Mouse (Mus musculus) G1E (cell line): ENCODE measurements around the gene Nle1.

Experiments used
- CTCF ChIP-seq: IDR thresholded peaks from 2 replicates; pipeline ENCODE4 v1.5.1; 2012; ENCODE audit warnings: low read depth, low read length, inconsistent platforms, mixed read lengths
- GATA1 ChIP-seq: IDR thresholded peaks from 2 replicates; pipeline ENCODE4 v1.6.1; 2012; ENCODE audit warnings: borderline replicate concordance, low read length, inconsistent platforms, mixed read lengths
- POLR2AphosphoS5 ChIP-seq: IDR thresholded peaks from 2 replicates; pipeline ENCODE4 v1.6.1; 2012; ENCODE audit warnings: low read depth, low read length, inconsistent platforms; ENCODE audit not compliant: insufficient replicate concordance
- TAL1 ChIP-seq: conservative IDR thresholded peaks from 2 replicates; pipeline ENCODE4 v1.6.1; 2012; ENCODE audit warnings: low read depth, low read length, inconsistent platforms, mixed read lengths

GRCm38 (mm10) chr11:82886559-82886958 lies 21.7 kb downstream of the Nle1 start:
- no peak for TF ChIP-seq POLR2AphosphoS5
- no peak for TF ChIP-seq CTCF
- TF ChIP-seq GATA1, result no peak
- TF ChIP-seq TAL1, result no peak
